Mouse (Mus musculus) adrenal gland, postnatal 25 days (tissue): ENCODE results near the gene Terb2. TPM values are rescaled to one million over a fixed set of nuclear protein-coding genes. Genes with fewer than 3 reads are reported as not detected.
A peak's percentile ranks its signal among the peaks of the same experiment; 100 is the strongest.

Experiments used
- DNase-seq: peaks from one replicate; pipeline ENCODE4 v3.0.0; 2021; ENCODE audit warnings: mixed read lengths
- long read RNA-seq: library from polyadenylated mRNA; stranded (forward); transcript quantifications from one replicate; pipeline ENCODE4 v2.0.0, GENCODE M21; 2021
- total RNA-seq: library from RNA; stranded (reverse); gene quantifications from 2 replicates; pipeline ENCODE4 v1.2.3, GENCODE M21; 2021

Gene Terb2
- not detected in 2 replicates for total RNA-seq
- long read RNA-seq = 0 reads

DNA sequence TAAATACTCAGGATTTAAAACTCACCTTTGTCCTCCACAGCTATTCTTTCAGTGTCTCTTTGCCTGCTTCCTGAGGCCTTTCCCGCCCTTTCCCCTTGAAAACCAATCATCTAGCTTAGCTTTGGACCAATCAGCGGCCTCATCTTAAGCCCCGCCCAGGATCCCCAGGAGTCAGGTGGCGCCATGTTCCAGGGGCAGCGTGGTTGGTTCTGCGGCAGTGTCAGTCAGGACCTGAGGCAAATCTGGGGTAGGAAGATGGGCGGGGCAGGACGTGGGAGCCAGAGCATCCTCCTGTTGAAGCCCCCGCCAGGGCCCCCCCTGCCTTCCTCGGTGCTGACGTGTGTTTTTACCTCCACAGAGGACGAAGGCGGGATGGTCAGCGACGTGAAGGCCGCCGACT, at the start of gene Terb2, which contains the start of gene Patl2:
Terb2 (plus strand) TSS at position 167 of the 400 bp plus-strand sequence.
Patl2 (minus strand) TSS at position 84 of the 400 bp plus-strand sequence.
- DNase-seq = no peak

DNA sequence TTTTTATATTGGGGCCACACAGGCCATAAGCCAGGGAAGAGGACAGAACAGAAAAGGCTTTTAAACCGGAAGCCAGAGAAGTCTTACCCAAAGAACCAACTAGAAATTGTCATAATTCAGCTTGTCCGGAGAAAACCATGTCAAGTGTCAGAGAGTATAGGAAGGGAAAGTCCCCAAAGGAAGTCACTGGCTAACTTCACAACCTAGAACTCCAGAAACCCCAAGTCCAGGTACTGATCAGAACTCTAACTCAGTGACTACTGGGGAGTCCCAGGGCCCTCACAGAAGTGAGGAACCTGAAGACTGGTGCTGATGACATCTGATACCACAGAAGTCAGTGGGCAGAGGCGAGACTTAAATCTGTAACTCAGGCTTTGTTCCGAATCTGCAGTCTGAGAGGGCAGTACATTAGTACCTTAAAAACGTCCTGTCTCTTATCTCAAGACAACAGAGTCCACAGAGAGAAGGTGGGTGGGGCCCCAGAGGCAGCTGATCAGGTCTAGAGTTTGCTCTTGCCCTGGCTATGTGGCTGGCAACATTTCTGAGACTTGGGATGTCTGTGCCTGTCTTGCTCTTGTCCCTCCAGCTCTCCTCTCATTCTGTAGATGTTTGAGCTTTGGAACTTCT, 48.1 kb upstream of the Terb2 start:
- no peak for DNase-seq

DNA sequence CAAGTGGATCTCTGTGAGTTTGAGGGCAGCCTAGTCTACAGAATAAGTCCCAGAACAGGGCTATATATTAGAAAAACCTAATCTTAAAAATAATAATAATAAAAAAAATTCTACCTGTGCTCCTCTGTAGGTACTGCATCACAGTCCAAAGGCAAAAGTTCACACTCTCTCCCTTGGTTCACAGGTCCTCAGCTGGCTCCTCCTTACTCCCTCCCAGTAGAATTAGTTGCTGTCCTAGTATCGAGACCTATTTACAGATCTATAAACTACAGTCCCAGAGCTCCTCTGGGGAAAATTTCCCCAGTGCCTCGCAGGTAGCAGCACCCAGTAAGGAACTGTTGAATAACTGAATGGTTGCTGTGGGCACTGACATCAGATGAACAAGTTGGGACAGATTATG, 45.3 kb upstream of the Terb2 start:
- DNase-seq = no peak

DNA sequence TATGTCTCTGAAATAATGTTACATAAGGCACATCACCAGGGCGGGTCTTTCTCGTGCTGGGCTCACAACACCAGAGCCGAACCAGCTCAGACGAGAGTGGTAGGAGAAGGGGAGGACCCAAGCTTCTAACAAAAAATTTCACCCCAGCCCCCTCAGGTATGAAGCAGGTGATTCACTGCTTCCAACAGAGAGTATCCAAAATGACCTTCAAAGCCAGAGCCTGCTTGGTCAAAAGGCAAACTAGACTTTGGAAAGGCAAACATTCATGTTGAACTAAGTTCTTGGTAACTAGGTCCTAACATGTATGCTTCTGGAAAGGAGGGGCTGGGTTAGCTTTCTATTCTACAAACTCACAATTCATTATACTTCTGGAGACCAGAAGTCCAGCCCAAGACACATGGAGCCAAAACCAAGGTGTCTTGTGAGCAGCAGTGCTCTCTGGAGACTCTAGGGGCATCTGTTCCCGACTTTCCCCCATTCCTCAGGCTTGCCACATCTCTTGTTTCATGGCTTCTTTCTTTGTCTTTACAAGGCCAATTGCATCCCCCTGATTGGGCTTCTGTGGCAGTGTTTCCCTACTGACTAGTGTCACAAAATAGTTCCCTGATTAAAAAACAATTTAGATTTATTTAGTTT, 44.6 kb upstream of the Terb2 start:
- no peak for DNase-seq

DNA sequence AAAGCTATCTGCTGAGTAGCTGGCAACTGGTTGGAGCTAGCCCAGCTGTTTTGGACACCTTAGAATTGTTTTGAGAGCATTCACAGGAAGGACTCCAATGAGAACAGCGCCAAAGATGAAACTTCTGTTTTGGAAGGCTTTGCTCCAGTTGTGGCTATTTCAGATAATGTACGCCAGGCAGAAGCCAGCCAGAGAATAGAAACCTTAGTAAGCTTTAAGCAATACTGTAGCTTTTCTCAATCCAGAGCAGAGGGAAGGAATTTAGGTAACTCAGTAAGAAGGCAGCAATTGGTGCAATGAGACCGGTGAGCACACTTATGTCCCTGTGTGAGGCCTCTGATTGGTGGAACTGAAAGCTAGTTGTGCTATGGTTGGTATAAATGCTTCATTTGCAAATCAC, 43.0 kb upstream of the Terb2 start:
- DNase-seq = no peak

DNA sequence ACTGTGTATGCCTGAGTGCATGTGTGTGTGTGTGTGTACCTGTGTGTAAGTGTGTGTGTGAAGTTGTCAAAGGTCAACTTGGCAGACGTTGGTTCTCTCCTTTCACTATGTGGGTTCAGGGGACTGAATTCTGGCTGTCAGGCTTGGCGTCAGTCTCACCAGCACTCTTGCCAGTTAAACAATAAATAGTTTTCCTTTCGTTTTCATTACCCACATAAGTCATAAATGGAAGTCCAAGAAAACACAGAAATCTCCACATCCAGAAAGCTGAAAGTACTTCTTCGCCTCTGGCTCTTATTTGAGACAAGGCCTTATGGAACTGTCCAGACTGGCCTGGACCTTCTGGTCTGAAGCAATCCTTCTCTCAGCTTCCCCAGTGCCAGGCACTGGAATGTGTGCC, 40.3 kb upstream of the Terb2 start:
- DNase-seq = no peak

DNA sequence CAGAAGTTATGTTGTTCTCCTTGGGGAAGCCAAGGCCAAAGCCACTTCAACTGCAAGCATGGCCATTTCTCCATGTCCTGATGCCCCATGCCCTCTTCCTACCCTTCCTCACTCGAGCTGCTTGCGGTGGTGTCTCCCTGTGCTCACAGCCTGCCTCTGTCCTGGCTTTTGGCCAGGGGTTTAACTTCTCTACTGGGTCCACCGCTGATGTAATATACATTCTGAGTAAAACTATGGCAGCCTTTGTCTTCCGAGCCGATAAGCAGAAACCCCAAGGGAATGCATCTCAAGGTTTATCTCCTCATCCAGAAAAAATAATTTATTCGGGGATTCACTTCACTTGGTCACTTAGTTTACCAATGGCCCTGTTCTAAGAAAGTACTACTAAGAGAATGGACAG, 39.4 kb upstream of the Terb2 start:
- no peak for DNase-seq

DNA sequence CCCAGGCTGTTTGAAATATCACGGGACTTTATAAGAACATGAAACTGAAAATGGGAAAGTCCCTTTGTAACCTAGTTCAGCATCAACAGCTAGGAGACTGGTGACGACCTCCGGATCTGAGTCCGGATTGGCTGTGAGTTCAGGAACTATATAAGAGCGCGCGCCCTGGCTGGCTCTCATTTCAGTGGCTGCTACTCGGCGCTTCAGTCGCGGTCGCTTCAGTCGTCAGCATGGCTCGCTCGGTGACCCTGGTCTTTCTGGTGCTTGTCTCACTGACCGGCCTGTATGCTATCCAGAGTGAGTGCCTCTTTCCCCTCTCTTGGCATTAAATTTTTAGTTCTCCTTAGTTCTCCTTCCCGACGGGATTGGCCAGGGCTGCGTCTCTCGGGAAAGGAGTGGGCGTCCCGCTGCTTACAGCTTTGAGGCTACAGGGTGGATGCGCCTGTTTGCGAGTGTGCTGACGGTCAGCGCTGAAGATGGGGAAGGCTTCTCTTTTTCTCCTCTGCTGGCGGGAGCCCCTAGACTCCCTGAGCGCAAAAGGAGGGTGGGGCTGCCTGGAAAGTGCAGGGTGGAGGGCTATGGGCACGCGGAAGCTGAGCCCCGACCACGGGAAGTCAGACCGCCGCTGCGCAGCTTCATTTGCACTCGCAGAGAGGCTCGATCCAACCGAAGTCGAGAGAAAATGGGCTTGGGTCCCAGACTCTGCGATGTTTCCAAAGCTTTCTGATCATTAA, 38.4 kb upstream of the Terb2 start, which contains the start of gene B2m:
B2m (plus strand) TSS at position 179 of the 734 bp plus-strand sequence.
- peak; percentile 91 for DNase-seq

DNA sequence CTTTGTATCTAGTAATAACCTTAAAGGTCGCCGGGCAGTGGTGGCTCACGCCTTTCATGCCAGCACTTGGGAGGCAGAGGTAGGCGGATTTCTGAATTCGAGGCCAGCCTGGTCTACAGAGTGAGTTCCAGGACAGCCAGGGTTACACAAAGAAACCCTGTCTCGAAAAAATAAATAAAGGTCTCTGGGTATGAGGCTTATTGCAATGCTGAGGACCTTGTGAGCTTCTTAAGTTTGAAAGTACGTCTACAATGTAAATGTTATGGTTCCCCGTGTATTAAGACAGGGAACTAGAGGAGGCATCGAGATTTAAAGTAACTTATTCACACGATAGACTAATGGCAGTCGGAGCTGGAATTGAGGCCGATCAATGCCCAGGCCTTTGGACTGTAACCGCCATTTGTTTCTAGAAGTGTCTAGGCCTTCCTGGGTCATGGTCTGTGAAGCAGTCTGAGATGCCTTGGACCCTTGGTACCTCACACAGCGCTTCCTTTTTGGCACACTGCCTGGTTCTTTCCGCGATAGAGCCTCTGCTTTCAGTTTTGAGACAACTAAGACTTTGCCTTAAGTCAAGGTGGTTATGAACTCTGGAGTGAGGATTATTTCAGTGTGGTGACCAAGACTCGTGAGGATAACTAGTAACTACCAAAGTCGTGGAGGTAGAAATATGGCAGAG, 37.7 kb upstream of the Terb2 start:
- peak; percentile 63 for DNase-seq

DNA sequence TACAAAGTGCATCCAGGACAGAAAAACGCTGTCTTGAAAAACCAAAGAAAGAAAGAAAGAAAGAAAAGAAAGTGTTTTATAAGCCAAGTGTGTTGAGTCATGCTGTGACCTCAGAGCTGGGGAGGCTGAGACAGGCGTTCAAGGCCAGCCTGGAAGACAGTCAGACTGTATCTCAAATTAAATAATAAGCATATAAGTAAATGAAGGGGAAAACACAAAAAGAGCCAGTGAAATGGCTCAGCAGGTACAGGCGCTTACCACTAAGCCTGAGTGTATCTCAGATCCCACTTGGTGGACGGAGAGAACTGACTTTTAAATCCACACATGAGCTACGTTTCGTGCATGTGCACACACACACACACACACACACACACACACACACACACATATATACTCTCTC, 36.8 kb upstream of the Terb2 start:
- DNase-seq = no peak

DNA sequence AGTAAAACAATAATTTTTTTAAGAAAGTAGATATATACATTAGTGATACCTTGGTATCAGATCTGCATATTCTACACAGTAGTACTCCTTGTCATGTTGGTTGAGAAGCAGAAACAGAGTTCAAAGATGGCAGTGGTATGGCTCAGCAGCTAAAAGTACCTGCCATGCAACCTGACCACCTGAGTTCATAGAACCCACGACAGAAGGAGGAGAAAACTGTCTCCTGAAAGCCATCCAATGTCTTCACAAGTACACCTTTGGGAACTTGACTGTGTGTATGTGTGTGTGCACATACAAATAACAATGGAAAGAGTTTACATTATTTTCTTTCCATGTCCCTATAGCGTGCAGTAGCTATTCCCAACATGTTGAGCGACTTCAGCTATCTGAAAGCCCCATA, 36.4 kb upstream of the Terb2 start:
- no peak for DNase-seq

DNA sequence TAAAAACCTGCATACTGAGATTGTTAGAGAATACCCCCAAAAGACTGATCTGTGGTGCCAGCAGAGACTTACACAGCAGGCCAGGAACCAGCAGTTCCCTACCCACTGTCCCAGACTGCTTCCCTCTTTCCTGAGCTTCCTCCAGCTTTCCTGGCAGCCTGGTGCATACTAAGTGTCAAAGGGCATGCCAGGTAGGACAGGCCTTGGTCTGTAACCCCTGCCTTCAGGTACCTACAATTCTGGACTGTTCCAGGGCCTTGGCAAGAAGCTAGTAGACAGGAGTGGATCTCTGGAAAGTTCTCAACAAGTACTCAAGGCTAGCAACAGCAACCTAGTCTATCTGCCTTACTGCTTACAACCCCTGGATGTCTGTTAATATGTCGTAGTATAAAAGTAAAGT, 34.9 kb upstream of the Terb2 start:
- no peak for DNase-seq

DNA sequence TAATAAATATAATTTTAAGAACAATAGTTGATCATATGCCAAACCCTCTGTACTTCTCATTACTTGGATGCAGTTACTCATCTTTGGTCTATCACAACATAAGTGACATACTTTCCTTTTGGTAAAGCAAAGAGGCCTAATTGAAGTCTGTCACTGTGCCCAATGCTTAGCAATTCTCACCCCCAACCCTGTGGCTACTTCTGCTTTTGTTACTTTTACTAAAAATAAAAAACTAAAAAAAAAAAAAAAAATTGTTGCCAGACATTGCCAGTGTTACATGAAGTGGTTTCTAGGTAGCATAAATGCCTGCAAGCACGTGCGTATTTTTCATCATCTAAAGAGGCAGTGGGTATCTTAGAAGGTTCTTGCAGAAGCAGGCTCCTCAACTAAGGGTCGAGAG, 33.2 kb upstream of the Terb2 start:
- no peak for DNase-seq

DNA sequence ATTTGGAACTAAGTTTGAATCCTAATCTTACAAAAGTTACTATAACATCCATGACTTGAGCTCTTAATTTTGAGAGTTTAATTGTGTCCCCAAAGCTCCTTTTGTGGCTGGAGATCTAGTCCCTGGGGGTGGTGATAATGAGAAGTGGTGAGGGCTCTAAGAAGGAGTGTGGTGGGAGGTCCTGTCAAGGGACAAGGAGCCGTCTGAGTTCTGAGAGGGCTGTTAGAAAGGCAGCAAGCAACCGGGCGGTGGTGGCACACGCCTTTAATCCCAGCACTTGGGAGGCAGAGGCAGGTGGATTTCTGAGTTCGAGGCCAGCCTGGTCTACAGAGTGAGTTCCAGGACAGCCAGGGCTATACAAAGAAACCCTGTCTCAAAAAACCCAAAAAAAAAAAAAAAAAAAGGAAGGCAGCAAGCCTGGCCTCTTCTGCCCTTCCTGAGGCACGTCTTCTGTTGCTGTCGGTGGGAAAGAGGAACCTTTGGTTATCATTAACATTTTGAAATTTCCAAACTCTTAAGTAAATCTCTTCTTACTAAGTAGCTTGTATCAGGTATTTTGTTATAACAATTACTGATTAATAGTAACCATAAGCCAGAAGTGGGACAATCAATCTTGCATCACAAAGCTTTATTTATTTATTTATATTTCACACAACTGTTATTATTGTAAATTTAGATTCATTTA, 32.2 kb upstream of the Terb2 start:
- no peak for DNase-seq

DNA sequence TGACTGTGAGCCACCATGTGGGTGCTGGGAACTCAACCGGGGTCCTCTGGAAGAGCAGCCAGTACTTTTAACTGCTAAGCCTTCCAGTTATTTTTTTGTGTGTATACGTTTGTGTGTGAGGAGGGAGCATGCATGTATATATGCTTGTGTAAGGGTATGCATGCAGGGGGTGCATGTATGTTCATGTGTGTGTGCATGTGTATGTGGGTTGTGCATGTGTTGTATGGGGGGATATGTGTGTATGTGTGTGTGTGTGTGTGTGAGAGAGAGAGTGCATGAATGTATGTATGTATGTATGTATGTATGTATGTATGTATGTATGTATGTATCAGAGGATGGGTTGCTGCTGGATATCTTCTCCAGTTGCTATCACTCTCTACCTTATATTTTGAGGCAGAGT, 31.6 kb upstream of the Terb2 start:
- DNase-seq = no peak

DNA sequence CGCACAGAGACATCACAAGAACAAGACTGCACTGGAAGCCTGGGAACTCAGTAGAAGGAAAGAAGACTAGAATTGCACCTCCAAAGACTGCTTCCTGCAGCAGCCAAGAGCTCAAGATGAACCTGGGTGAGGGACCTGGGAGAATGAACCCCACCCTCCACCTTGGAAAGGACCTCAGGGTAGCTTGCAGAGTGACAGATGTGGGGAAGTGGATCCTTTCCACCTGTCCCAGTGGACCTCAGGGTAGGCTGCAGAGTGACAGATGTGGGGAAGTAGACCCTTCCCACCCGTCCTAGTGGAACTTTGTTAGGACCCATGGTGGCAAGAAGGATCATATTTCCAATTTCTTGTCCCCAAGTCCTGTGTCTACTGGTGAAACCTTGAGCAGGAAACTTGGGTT, 30.8 kb upstream of the Terb2 start:
- no peak for DNase-seq

DNA sequence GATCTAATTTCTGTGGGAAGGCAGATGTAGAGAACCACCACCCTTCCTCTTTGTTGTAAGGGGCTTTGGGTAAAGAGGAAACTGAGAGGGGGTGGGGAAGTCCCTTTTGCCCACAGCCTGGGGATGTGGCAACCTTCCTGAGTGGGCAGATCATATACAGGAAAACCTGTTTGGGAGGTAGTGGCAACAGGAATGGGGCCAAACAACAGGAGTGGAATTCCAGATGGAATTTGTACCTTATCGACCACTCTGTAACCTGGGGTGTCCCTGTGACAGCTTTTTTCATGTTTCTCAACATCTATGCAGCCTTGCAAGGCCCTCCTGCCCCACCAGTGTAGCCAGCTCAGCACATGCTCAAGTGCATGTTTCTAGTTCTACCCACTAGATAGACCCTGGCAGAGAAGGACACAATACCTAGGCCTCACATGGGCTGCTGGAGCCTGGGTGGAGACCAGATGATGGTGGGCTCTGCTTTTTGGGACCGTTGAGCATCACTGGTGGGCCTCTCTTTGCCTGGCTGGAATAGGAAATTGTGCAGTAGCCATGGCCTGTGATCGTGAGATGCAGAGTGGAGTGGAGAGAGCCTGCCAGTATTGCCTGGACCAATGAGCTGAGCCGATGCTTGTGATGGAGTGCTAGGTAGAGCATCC, 29.9 kb upstream of the Terb2 start:
- DNase-seq = no peak

DNA sequence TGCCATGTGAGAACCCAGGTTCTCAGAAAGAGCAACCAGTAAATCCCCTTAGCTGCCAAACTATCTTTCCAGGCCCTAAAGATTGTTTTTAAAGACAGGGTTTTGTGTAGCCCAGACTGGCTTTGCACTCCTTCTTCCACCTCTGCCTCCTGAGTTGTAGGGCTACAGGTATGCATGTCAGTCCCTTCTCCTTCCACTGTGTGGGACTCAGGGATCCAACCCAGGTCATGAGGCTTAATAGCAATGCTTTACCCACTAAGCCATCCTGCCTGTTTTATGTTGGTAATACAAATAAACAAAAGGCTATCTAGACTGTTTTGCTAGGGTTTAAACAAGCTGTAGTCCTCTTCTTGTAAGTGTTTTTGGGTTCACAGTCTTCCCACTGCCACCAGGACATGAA, 28.5 kb upstream of the Terb2 start:
- DNase-seq = no peak

DNA sequence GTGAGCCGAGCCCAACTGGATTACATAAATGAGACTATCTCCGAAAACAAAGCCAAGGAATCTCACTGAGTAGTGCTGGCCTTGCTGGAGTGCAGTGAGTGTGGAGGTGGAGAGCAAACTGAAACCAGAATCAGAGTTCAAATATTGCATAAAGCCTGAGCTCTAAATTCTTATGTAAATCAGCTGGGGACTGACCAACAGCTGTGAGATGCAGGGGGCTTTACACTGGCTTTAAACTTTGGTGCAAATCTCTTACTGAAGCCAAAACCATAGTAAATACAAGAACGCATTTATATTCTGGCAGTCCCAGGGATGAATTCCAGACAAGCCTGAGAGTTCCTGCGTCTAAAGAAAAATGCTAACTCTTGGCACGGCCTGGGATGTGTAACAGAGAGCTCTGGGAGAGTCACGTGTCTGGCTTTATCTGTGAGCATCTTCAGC, 27.7 kb upstream of the Terb2 start:
- no peak for DNase-seq

DNA sequence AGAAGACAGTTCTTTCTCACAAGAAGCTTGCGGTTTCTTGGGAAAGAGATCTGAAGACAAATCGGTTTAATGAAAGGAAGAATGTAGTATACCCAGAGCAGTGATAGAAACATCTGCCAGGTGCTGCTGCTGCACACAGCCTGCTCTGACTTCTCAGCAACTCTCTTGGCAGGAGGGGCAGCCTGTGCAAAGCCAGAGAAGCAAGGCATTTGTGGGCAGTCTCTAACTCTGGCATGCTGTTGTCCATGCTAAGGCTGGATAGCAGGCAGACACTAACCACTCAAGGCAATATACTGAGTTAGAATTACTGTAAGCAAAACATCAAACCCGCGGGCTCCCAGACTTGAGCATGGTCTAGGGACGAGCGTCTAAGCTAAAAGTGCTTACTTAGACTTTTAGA, 26.4 kb upstream of the Terb2 start:
- no peak for DNase-seq

DNA sequence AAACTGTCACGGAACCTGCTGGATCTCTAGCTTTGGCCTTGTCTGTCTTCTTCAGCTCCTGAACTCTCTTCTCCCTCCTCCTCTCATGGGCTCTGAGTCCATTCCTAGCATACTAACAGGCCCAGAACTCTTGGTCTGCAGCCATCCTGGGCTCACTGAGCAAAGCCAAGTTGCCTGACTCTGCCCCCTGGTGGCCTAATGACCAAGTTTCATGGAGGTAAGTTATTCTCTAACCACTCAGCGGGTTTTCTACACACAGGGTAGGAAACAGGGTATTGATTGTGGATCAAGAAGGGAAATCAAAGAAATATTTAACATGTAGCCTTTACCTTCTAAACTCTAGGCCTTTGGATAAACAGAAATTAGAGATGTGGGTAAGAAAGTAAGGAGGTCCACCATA, 25.4 kb upstream of the Terb2 start, which contains the start of gene Trim69:
Trim69 (plus strand) TSS at position 21 of the 400 bp plus-strand sequence.
- DNase-seq = peak; percentile 83

DNA sequence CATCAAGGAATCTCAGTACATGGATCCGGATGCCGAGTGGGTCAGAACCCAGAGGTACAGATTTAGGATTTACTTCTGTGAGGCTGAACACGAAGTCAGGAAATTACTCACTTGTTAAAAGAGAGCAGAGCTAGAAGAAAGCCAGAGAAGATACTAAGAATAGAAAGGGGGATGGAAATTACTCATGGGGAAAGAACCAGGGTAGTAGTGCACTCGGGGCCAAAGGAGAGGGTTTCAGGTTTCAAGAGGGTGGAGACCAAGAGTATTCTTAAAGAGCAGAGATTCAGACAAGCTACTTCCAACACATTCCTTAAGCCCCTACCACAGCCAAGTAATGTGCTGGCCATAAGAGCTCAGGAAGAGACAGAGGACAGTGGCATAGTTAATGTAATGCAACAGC, 24.5 kb upstream of the Terb2 start:
- DNase-seq = no peak
